Mouse (Mus musculus) limb, embryonic 15.5 days (tissue): ENCODE measurements around the gene Rnf6. TPM values are rescaled to one million over a fixed set of nuclear protein-coding genes. Genes with fewer than 3 reads are reported as not detected.

Experiments used
- ATAC-seq: fragments of 200-750 bp; cut with Nextera tagmentation; 2 replicates; pipeline ENCODE4 v1.8.0; 2017; ENCODE audit warnings: low read depth, moderate TSS enrichment; ENCODE audit not compliant: insufficient number of reproducible peaks, low FRiP score, low TSS enrichment
- H3K27ac ChIP-seq: fragments of 300-500 bp; sonication (generic); 2 replicates; pipeline ENCODE4 v1.5.1; 2015; ENCODE audit warnings: moderate library complexity, mild to moderate bottlenecking, inconsistent platforms
- H3K27me3 ChIP-seq: fragments of 300-500 bp; sonication (generic); 2 replicates; pipeline ENCODE4 v1.6.1; 2015; ENCODE audit warnings: inconsistent platforms
- H3K36me3 ChIP-seq: fragments of 300-500 bp; sonication (generic); 2 replicates; pipeline ENCODE4 v1.6.1; 2015; ENCODE audit warnings: inconsistent platforms
- H3K4me1 ChIP-seq: fragments of 300-500 bp; sonication (generic); 2 replicates; pipeline ENCODE4 v1.6.1; 2015; ENCODE audit warnings: inconsistent platforms
- H3K4me2 ChIP-seq: fragments of 300-500 bp; sonication (generic); 2 replicates; pipeline ENCODE4 v1.6.1; 2015; ENCODE audit warnings: mild to moderate bottlenecking, inconsistent platforms
- H3K4me3 ChIP-seq: fragments of 300-500 bp; sonication (generic); 2 replicates; pipeline ENCODE4 v1.5.1; 2015; ENCODE audit warnings: mild to moderate bottlenecking, inconsistent platforms
- H3K9ac ChIP-seq: fragments of 300-500 bp; sonication (generic); 2 replicates; pipeline ENCODE4 v1.6.1; 2015; ENCODE audit warnings: inconsistent platforms
- H3K9me3 ChIP-seq: fragments of 300-500 bp; sonication (generic); 2 replicates; pipeline ENCODE4 v1.6.1; 2016; ENCODE audit warnings: inconsistent platforms
- WGBS: fragments of 180-500 bp; shearing (Covaris S2); methylation state at CpG from one replicate; pipeline ENCODE4 v1.1.7; 2015; 5-methylcytosine and 5-hydroxymethylcytosine counted together
- polyA plus RNA-seq: library from polyadenylated mRNA; unstranded; fragments of >200 nt; fragmentation: Nextera tagmentation; extraction: Ambion mirVana; gene quantifications from 2 replicates; pipeline ENCODE4 v1.2.1, GENCODE M21; 2015

Gene Rnf6
- 49.2 and 54.0 TPM in 2 replicates for polyA plus RNA-seq

DNA sequence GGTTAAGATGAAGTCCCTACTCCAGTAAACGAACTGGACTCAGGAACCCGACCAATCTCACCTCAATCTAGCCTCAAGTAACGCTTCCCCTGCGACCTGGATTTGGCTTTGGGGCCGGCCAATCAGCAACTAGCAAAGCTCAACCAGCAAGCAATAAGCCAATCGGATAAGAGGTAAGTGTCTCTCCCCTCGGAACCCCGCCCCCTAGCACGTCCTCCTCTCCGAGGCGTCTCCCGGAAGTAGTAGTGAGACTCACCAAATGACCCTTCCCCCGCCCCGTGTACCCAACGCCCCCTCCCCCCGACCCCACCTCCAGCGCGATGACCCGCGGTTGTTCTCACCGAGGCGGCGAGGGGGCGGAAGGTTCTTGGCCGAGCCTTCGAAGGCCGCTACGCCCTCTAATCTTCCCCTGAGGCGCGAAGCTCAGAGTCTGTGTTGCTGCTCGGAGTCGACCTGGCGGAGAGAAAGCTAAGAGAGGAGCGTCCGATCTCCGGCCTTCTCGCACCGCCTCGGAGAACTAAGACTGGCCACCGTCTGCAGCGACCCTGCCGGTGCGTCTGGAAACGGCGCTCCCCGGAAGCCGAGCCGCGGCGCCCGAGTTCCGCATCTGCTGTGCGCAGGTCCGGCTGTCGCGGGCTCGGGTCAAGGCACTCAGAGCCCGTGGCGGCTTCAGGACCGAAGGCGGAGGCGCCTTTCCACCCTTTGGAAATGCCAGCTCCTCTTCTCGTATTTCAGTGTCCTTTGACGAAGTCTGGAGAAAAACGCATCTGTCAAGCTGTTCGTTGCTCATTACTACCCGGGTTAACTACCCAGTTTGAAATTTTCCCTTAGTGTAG lies at the start of gene Rnf6:
Gene Rnf6, minus strand, starts transcription at position 677 of the 836 bp plus-strand sequence.
- ATAC-seq: peak; percentile 99

DNA sequence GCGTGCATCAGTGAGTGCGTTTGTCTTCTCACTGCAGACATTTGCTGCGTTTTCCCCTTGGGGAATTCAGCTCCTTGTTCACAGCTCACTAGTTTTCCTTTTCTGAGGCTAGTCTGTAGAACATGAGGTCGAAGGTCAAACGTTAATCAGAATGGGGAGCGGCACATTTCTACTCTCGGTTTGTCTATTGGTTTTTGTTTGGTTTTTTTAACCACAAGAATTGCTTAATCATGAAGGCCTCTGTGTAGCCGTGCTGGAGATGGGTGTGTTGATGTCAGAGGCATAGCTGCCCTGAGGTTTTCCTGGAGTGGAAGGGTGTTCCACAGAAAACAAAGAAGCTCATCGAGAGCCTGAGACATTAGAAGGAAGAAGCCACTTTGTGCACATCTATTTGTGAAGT lies 49.2 kb upstream of the Rnf6 start:
- ATAC-seq: no peak
- Histone ChIP-seq H3K27me3 (no peaks in the 10 kb centered on the region), H3K36me3 (peaks cover 36% of the 10 kb centered on the region), H3K4me1 (no peaks in the 10 kb centered on the region), H3K4me2 (no peak overlapping the region), H3K27ac (no peak overlapping the region), H3K9me3 (no peaks in the 10 kb centered on the region), H3K9ac (no peak overlapping the region), H3K4me3 (no peak overlapping the region)
- 87% methylated on average over 9 of the region's 9 CpGs for WGBS

More for the DNA sequence above, at the start of gene Rnf6:
- Histone ChIP-seq H3K9ac (peak within 1 kb of the TSS; percentile 78), H3K36me3 (peaks cover 20% of the 10 kb centered on the region), H3K4me2 (peak within 1 kb of the TSS; percentile 56), H3K4me3 (peak within 1 kb of the TSS; percentile 88), H3K9me3 (no peaks in the 10 kb centered on the region), H3K27ac (peak within 1 kb of the TSS; percentile 99), H3K4me1 (peaks cover 16% of the 10 kb centered on the region), H3K27me3 (no peaks in the 10 kb centered on the region)
- WGBS: 0% methylated on average over 67 of the region's 67 CpGs

DNA sequence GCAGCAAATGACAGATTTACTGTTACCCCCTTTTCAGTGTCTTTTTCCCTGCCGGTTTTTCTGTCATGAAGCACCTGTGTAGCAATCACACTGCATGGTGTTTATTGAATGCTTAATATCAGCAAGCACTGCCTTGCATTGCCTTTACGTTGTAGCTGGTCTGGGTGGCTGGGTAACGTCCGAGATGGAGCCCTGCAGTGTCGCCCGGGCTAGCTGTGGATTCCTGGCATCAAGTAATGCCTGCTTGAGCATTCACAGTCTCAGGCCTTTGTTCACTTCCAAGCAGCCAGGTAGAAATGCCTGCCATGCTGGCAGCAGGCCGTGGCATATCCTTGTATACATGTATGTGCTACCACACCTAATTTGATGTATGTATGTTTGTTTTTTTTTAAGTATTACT lies 46.4 kb upstream of the Rnf6 start:
- Histone ChIP-seq H3K27me3 (no peaks in the 10 kb centered on the region), H3K36me3 (peaks cover 27% of the 10 kb centered on the region), H3K4me1 (no peaks in the 10 kb centered on the region), H3K4me2 (no peak overlapping the region), H3K9ac (no peak overlapping the region), H3K27ac (no peak overlapping the region), H3K4me3 (no peak overlapping the region), H3K9me3 (no peaks in the 10 kb centered on the region)
- 87% methylated on average over 7 of the region's 7 CpGs for WGBS
- ATAC-seq: no peak

DNA sequence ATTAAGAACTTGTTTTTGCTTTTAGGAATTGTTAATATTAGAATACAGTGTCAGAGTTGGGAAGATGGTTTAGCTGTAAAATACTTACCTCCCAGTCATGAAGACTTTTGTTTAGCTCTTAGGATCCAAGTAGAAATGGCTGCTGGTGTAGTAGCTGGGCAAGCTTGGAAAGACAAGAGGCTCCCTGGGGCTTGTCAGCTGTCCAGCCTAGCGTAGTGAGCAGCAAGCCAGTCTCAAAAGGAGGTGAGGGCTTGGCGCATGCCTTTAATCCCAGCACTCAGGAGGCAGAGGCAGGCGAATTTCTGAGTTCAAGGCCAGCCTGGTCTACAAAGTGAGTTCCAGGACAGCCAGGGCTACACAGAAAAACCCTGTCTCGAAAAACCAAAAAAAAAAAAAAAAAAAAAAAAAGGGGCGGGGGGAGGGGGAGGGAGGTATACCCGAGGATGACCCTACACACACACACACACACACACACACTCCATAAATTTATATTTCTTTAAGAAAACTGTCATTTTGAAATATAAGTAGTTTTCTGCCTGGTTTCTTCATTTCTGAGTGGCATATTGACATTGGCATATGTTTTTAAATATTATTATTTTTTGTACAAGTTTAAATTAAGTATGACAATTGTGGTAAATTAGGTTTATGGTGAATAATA lies 44.7 kb upstream of the Rnf6 start:
- Histone ChIP-seq H3K36me3 (peaks cover 18% of the 10 kb centered on the region), H3K9ac (no peak overlapping the region), H3K27ac (no peak overlapping the region), H3K27me3 (no peaks in the 10 kb centered on the region), H3K4me1 (no peaks in the 10 kb centered on the region), H3K4me2 (no peak overlapping the region), H3K9me3 (no peaks in the 10 kb centered on the region), H3K4me3 (no peak overlapping the region)
- ATAC-seq: no peak
- 73% methylated on average over 6 of the region's 6 CpGs for WGBS

DNA sequence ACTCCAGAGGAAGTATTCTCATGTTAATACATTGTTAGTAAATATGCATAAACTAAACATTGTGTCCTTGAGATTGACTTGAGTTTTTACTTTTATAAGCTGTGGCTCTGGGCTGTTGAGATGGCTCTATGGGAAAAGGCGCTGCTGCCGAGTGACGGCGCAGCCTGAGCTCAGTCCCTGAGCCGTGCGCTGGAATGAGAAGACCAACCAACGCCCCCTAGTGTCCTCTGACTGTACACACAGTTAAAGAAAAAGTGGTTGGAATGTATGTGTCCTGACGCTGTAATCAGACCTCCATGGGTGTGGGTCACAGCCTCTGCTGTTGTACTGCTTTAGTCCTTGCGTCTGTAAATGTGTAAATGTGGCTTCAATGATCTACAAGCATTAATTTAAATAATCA lies 38.6 kb upstream of the Rnf6 start:
- no peaks in the 10 kb centered on the region for H3K9me3 ChIP-seq
- H3K4me3 ChIP-seq: no peak overlapping the region
- peaks cover 14% of the 10 kb centered on the region; the same call in 1 of the 2 replicates for H3K36me3 ChIP-seq
- no peak overlapping the region for H3K27ac ChIP-seq
- no peak overlapping the region for H3K9ac ChIP-seq
- H3K4me1 ChIP-seq: no peaks in the 10 kb centered on the region
- WGBS: 59% methylated on average over 9 of the region's 9 CpGs
- no peaks in the 10 kb centered on the region for H3K27me3 ChIP-seq
- no peak overlapping the region for H3K4me2 ChIP-seq
- ATAC-seq: no peak

DNA sequence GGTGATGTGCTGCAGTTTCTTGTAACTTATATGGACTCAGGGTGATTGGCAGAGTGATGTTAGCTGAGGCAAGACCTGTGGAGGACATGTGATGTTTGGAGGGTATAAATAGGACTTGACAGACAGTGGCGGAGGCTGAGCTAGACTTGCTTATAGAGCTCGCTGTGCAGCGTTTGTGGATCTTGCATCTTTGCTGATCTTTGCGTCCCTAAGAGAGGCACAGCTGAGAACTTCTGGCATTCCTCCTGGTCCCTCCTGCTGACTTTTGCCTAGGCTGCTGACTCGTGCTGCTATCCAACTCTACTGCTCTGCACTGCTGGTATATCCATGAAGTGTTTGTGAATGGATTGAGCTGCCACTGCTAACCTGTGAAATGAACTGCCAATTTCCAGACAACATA lies 32.3 kb upstream of the Rnf6 start:
- peaks cover 5% of the 10 kb centered on the region; the same call in 1 of the 2 replicates for H3K36me3 ChIP-seq
- no peaks in the 10 kb centered on the region for H3K9me3 ChIP-seq
- no peak overlapping the region for H3K4me3 ChIP-seq
- H3K4me1 ChIP-seq: no peaks in the 10 kb centered on the region
- no peak overlapping the region for H3K27ac ChIP-seq
- H3K4me2 ChIP-seq: no peak overlapping the region
- ATAC-seq: no peak
- H3K9ac ChIP-seq: no peak overlapping the region
- H3K27me3 ChIP-seq: no peaks in the 10 kb centered on the region
- WGBS: 80% methylated on average over 5 of the region's 5 CpGs

DNA sequence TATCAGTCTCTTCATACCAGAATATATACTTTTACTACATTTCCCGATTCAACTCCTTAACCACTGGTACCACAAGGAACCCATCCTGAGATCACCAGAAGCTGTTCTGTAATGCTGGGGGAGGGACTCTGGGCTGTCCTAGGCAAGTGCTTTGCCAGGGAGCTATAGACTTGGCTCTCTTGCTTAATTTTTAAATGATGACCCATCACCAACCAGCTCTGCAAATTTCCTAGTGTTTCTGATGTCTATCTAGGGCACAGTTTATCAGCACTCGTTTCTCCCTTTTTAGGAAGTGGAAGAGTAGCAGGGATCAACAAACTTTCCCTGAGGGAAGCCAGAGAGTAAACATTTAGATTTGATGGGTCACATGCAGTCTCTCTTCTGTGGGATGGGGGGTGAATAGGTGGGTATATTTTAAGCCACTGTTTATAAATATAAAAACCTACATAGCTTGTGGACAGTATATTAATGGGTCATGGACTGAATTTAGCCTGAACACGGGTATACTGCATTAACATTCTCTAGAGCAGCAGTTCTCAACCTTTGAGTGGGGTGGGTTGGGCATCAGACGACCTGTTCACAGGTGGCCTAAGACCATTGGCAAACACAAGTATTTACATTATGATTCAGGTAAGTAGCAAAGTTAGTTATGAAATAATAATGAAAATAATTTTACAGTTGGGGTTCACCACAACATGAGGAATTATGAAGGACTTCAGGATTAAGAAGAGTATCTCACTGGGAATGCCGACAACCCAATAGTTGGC lies 30.5 kb upstream of the Rnf6 start:
- Histone ChIP-seq H3K9me3 (no peaks in the 10 kb centered on the region), H3K27me3 (no peaks in the 10 kb centered on the region), H3K4me2 (no peak overlapping the region), H3K4me3 (no peak overlapping the region), H3K4me1 (no peaks in the 10 kb centered on the region), H3K27ac (no peak overlapping the region), H3K36me3 (peaks cover 4% of the 10 kb centered on the region; the same call in 1 of the 2 replicates), H3K9ac (no peak overlapping the region)
- ATAC-seq: no peak
- WGBS: 83% methylated on average over 5 of the region's 5 CpGs

DNA sequence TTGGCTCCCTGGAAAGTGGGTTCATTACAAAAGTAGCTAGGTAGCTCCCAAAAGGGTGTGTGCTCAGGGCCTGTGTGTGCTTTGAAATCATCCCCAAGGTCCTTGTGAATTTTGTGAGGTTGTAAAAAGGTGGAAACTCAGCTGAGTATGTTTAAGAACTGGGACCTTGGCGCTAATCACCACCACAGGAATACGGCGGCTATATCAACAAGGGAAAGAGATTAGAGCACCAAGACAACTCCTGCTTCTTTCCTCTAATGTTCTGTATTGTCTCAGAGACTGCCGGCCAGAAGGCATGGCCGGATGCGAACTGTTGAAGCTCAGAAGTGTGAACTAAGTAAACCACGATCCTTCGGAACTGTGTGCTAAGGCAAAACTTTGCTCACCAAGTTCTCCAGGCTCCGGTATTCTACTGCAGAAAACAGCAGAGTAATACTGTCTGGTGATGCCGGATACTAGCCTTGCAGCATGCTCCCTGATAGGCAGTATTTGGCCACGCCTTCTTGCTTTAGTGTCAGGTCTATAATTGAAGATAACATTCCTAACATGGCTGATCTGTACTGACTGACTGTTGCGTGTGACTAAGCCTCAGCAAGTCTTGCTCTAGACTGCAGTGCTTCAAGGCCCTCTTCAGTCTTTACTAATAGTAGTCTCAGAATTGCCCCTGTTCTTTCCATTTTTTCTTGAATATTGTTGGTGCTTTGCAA lies 29.2 kb upstream of the Rnf6 start:
- Histone ChIP-seq H3K9ac (no peak overlapping the region), H3K4me1 (no peaks in the 10 kb centered on the region), H3K27ac (no peak overlapping the region), H3K4me3 (no peak overlapping the region), H3K27me3 (no peaks in the 10 kb centered on the region), H3K9me3 (no peaks in the 10 kb centered on the region), H3K4me2 (no peak overlapping the region), H3K36me3 (peaks cover 4% of the 10 kb centered on the region; the same call in 1 of the 2 replicates)
- 79% methylated on average over 12 of the region's 12 CpGs for WGBS
- ATAC-seq: no peak

DNA sequence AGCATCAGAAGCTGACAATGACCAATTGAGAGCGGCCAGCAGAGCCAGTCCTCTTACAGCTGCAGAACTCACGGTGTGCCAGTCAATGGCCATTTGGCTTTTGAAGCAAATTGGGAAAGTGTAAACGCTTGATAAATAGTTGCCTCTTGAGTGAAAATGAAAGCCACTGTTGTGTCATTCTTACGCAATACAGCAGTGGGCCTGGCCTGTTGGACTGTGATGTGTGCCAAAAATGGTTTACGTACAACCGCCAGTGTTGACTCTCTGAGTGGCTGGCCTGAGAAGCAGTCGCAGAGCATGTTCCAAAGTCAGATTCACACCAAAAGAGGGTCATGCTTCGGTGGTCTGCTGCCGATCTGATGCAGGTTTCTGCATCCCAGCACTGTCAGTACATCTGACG lies 27.4 kb upstream of the Rnf6 start:
- H3K4me1 ChIP-seq: no peaks in the 10 kb centered on the region
- H3K27ac ChIP-seq: no peak overlapping the region
- H3K36me3 ChIP-seq: peaks cover 4% of the 10 kb centered on the region; the same call in 1 of the 2 replicates
- H3K4me3 ChIP-seq: no peak overlapping the region
- no peak for ATAC-seq
- H3K9ac ChIP-seq: no peak overlapping the region
- no peaks in the 10 kb centered on the region for H3K27me3 ChIP-seq
- H3K4me2 ChIP-seq: no peak overlapping the region
- WGBS: 87% methylated on average over 10 of the region's 10 CpGs
- H3K9me3 ChIP-seq: no peaks in the 10 kb centered on the region

DNA sequence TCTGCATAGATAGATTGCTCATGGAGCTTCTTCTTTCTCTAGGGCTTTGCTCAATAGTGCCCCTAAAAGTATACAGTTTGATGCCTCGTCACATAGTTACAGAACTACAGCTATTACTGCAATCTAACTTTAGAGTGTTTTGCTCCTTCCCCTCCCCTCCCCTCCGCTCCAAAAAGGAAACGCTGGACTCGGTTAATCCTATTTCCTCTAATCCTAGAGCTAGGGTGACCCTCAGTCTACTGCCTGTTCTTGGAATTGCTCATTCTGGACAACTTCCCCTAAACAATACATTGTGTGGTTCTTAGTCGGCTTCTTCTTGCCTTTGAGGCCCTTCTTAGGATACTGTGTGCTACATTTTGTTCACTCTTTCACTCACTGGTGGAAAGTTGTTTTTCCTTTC lies 26.4 kb upstream of the Rnf6 start:
- H3K9me3 ChIP-seq: no peaks in the 10 kb centered on the region
- 71% methylated on average over 5 of the region's 5 CpGs for WGBS
- no peak overlapping the region for H3K27ac ChIP-seq
- H3K36me3 ChIP-seq: peaks cover 4% of the 10 kb centered on the region; the same call in 1 of the 2 replicates
- H3K27me3 ChIP-seq: no peaks in the 10 kb centered on the region
- H3K9ac ChIP-seq: no peak overlapping the region
- ATAC-seq: no peak
- H3K4me1 ChIP-seq: no peaks in the 10 kb centered on the region
- H3K4me2 ChIP-seq: no peak overlapping the region
- H3K4me3 ChIP-seq: no peak overlapping the region

DNA sequence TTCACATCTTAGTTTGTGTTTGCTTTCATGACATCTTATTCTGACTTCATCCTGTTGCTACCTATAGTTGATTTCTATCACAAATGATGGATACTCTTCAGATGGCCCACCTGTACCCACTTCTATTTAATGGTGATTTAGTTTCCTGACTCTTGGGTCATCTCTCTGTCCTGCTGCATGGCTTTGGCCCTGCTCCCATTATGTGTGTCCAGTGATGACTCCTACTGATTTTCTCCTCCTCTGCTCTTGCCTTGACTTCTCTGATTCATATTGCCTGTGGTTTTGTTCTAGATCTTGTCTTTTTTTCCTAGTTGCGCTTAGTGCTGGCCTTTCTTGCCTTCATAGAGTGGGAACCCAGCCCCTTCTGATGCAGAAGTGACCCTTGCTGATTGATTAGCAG lies 25.0 kb upstream of the Rnf6 start:
- Histone ChIP-seq H3K9me3 (no peaks in the 10 kb centered on the region), H3K9ac (no peak overlapping the region), H3K27me3 (no peaks in the 10 kb centered on the region), H3K4me2 (no peak overlapping the region), H3K4me3 (no peak overlapping the region), H3K4me1 (no peaks in the 10 kb centered on the region), H3K36me3 (peaks cover 4% of the 10 kb centered on the region; the same call in 1 of the 2 replicates), H3K27ac (no peak overlapping the region)
- whole genome bisulfite sequencing: 100% methylated on average over 1 of the region's 1 CpGs
- ATAC-seq: no peak
